Mouse (Mus musculus): ENCODE results near the gene Ffar1. TPM values are rescaled to one million over a fixed set of nuclear protein-coding genes. Genes with fewer than 3 reads are reported as not detected.

Ffar1 gene
- total RNA-seq, 2 experiments from 2014 or later, result not detected

DNA sequence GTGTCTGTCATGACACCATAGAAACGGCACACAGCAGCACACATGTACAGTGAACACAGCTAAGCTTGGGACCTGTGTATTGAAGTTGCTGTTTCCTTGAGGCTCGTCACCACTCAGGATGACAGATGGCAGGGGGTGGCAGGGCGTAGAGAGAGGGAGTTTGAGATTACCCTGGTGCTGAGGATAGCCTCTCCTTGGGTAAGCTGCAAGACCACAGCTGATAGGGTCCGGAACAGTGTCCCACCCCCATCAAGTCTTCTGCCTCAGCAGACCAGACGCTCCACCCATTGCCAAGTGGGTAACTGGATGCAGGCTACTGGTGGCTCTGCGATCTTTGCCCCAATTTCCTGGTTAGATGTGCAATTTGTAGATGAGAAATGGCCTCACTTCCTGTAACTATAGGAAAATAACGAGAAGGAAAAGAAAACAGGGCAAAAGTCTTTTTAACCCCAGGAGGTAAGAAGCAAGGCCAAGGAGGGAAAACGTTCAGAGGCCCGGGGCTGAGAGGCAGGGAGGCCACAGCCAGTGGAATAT is 49.5 kb downstream of the Ffar1 start:
- ATAC-seq (replicated peaks; ENCODE audit: low FRiP score, poor library complexity, severe bottlenecking), result no peak

DNA sequence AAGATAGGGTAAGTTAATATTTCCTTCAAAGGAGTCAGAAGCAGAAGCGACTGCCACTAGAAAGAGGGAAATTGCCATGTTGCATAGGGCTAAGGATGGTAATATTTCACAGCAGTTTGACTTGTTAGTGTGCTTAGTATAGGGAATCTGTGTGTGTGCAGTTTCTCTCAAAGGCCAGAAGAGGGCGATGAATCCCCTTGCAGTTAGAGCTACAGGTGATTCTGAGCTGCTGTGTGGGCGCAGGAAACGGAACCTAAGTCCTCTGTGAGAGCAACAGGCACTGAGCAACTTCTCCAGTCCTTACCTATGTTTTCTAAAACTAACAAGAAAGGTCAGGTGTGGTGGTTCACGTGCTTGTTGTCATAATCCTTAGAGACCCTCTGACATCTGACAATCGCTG is 51.0 kb downstream of the Ffar1 start:
- ATAC-seq (replicated peaks; ENCODE audit: low FRiP score, poor library complexity, severe bottlenecking), result no peak

Other genes starting within 250 kb of the Ffar1 start
- gene Upk1a, start 248.7 kb downstream of the Ffar1 start, total RNA-seq (2015; ENCODE audit: low replicate concordance), result not detected in 2 replicates
- 2.7 TPM in 1 of 2 replicates, not detected in the other for gene Upk1a, start 248.7 kb downstream of the Ffar1 start, total RNA-seq (2017; ENCODE audit: low replicate concordance)
- 152 and 165 TPM in 2 replicates for gene Cox6b1, start 235.4 kb downstream of the Ffar1 start, total RNA-seq (2015; ENCODE audit: low replicate concordance)
- gene Cox6b1, start 235.4 kb downstream of the Ffar1 start, total RNA-seq (2017; ENCODE audit: low replicate concordance), result 128 and 263 TPM in 2 replicates
- not detected in 2 replicates for gene Etv2, start 225.7 kb downstream of the Ffar1 start, total RNA-seq (2015; ENCODE audit: low replicate concordance)
- gene Etv2, start 225.7 kb downstream of the Ffar1 start, total RNA-seq (2017; ENCODE audit: low replicate concordance), result not detected in 2 replicates
- 35.0 and 44.9 TPM in 2 replicates for gene Rbm42, start 211.2 kb downstream of the Ffar1 start, total RNA-seq (2015; ENCODE audit: low replicate concordance)
- gene Rbm42, start 211.2 kb downstream of the Ffar1 start, total RNA-seq (2017; ENCODE audit: low replicate concordance), result 11.4 and 26.3 TPM in 2 replicates
- 49.9 and 51.5 TPM in 2 replicates for gene Haus5, start 196.6 kb downstream of the Ffar1 start, total RNA-seq (2015; ENCODE audit: low replicate concordance)
- 45.6 and 50.1 TPM in 2 replicates for gene Haus5, start 196.6 kb downstream of the Ffar1 start, total RNA-seq (2017; ENCODE audit: low replicate concordance)
- gene Pmis2, start 190.0 kb downstream of the Ffar1 start, total RNA-seq (2015; ENCODE audit: low replicate concordance), result not detected in 2 replicates
- not detected in 2 replicates for gene Pmis2, start 190.0 kb downstream of the Ffar1 start, total RNA-seq (2017; ENCODE audit: low replicate concordance)
- not detected in 2 replicates for gene 2200002J24Rik, start 162.6 kb downstream of the Ffar1 start, total RNA-seq (2015; ENCODE audit: low replicate concordance)
- gene 2200002J24Rik, start 162.6 kb downstream of the Ffar1 start, total RNA-seq (2017; ENCODE audit: low replicate concordance), result not detected in 2 replicates
- 4.0 TPM in 1 of 2 replicates, not detected in the other for gene Atp4a, start 149.4 kb downstream of the Ffar1 start, total RNA-seq (2015; ENCODE audit: low replicate concordance)
- gene Atp4a, start 149.4 kb downstream of the Ffar1 start, total RNA-seq (2017; ENCODE audit: low replicate concordance), result not detected in 2 replicates
- gene Tmem147, start 132.0 kb downstream of the Ffar1 start, total RNA-seq (2015; ENCODE audit: low replicate concordance), result 5.4 and 21.0 TPM in 2 replicates
- gene Tmem147, start 132.0 kb downstream of the Ffar1 start, total RNA-seq (2017; ENCODE audit: low replicate concordance), result 5.1 and 11.2 TPM in 2 replicates
- gene Gapdhs, start 117.9 kb downstream of the Ffar1 start, total RNA-seq (2015; ENCODE audit: low replicate concordance), result not detected in 2 replicates
- not detected in 2 replicates for gene Gapdhs, start 117.9 kb downstream of the Ffar1 start, total RNA-seq (2017; ENCODE audit: low replicate concordance)
- gene Sbsn, start 110.1 kb downstream of the Ffar1 start, total RNA-seq (2015; ENCODE audit: low replicate concordance), result not detected in 2 replicates
- not detected in 2 replicates for gene Sbsn, start 110.1 kb downstream of the Ffar1 start, total RNA-seq (2017; ENCODE audit: low replicate concordance)
- gene Dmkn, start 97.8 kb downstream of the Ffar1 start, total RNA-seq (2015; ENCODE audit: low replicate concordance), result 1.7 and 9.4 TPM in 2 replicates
- 9.7 TPM in 1 of 2 replicates, not detected in the other for gene Dmkn, start 97.8 kb downstream of the Ffar1 start, total RNA-seq (2017; ENCODE audit: low replicate concordance)
- gene Krtdap, start 73.7 kb downstream of the Ffar1 start, total RNA-seq (2015; ENCODE audit: low replicate concordance), result not detected in 2 replicates
- not detected in 2 replicates for gene Krtdap, start 73.7 kb downstream of the Ffar1 start, total RNA-seq (2017; ENCODE audit: low replicate concordance)
- 2.2 and 7.1 TPM in 2 replicates for gene Ffar2, start 37.8 kb downstream of the Ffar1 start, total RNA-seq (2015; ENCODE audit: low replicate concordance)
- gene Ffar2, start 37.8 kb downstream of the Ffar1 start, total RNA-seq (2017; ENCODE audit: low replicate concordance), result 3.1 and 6.0 TPM in 2 replicates
- not detected in 2 replicates for gene Ffar3, start 5.4 kb downstream of the Ffar1 start, total RNA-seq (2015; ENCODE audit: low replicate concordance)
- gene Ffar3, start 5.4 kb downstream of the Ffar1 start, total RNA-seq (2017; ENCODE audit: low replicate concordance), result not detected in 2 replicates
- gene Cd22, start 18.8 kb upstream of the Ffar1 start, total RNA-seq (2015; ENCODE audit: low replicate concordance), result 2.9 and 3.6 TPM in 2 replicates
- gene Cd22, start 18.8 kb upstream of the Ffar1 start, total RNA-seq (2017; ENCODE audit: low replicate concordance), result 1.0 and 3.3 TPM in 2 replicates
- not detected in 2 replicates for gene Mag, start 53.3 kb upstream of the Ffar1 start, total RNA-seq (2015; ENCODE audit: low replicate concordance)
- gene Mag, start 53.3 kb upstream of the Ffar1 start, total RNA-seq (2017; ENCODE audit: low replicate concordance), result not detected in 2 replicates
- not detected in 2 replicates for gene Hamp2, start 63.1 kb upstream of the Ffar1 start, total RNA-seq (2015; ENCODE audit: low replicate concordance)
- gene Hamp2, start 63.1 kb upstream of the Ffar1 start, total RNA-seq (2017; ENCODE audit: low replicate concordance), result not detected in 2 replicates
- not detected in 2 replicates for gene Hamp, start 82.5 kb upstream of the Ffar1 start, total RNA-seq (2015; ENCODE audit: low replicate concordance)
- not detected in 2 replicates for gene Hamp, start 82.5 kb upstream of the Ffar1 start, total RNA-seq (2017; ENCODE audit: low replicate concordance)
- 75.9 and 78.6 TPM in 2 replicates for gene Usf2, start 95.2 kb upstream of the Ffar1 start, total RNA-seq (2015; ENCODE audit: low replicate concordance)
- gene Usf2, start 95.2 kb upstream of the Ffar1 start, total RNA-seq (2017; ENCODE audit: low replicate concordance), result 121 and 139 TPM in 2 replicates
- not detected in 2 replicates for gene Lsr, start 111.9 kb upstream of the Ffar1 start, total RNA-seq (2015; ENCODE audit: low replicate concordance)
- 1.0 TPM in 1 of 2 replicates, not detected in the other for gene Lsr, start 111.9 kb upstream of the Ffar1 start, total RNA-seq (2017; ENCODE audit: low replicate concordance)
- not detected in 2 replicates for gene Fam187b, start 112.2 kb upstream of the Ffar1 start, total RNA-seq (2015; ENCODE audit: low replicate concordance)
- not detected in 2 replicates for gene Fam187b, start 112.2 kb upstream of the Ffar1 start, total RNA-seq (2017; ENCODE audit: low replicate concordance)
- 112 and 145 TPM in 2 replicates for gene Fxyd5, start 180.9 kb upstream of the Ffar1 start, total RNA-seq (2015; ENCODE audit: low replicate concordance)
- gene Fxyd5, start 180.9 kb upstream of the Ffar1 start, total RNA-seq (2017; ENCODE audit: low replicate concordance), result 54.3 and 76.5 TPM in 2 replicates
- not detected in 2 replicates for gene Fxyd7, start 189.9 kb upstream of the Ffar1 start, total RNA-seq (2015; ENCODE audit: low replicate concordance)
- not detected in 2 replicates for gene Fxyd7, start 189.9 kb upstream of the Ffar1 start, total RNA-seq (2017; ENCODE audit: low replicate concordance)
- not detected in 2 replicates for gene Fxyd1, start 195.6 kb upstream of the Ffar1 start, total RNA-seq (2015; ENCODE audit: low replicate concordance)
- gene Fxyd1, start 195.6 kb upstream of the Ffar1 start, total RNA-seq (2017; ENCODE audit: low replicate concordance), result not detected in 2 replicates
- gene Lgi4, start 197.8 kb upstream of the Ffar1 start, total RNA-seq (2015; ENCODE audit: low replicate concordance), result not detected in 2 replicates
- gene Lgi4, start 197.8 kb upstream of the Ffar1 start, total RNA-seq (2017; ENCODE audit: low replicate concordance), result 0.51 TPM in 1 of 2 replicates, not detected in the other
- gene Fxyd3, start 215.1 kb upstream of the Ffar1 start, total RNA-seq (2015; ENCODE audit: low replicate concordance), result not detected in 2 replicates
- gene Fxyd3, start 215.1 kb upstream of the Ffar1 start, total RNA-seq (2017; ENCODE audit: low replicate concordance), result not detected in 2 replicates